Mouse (Mus musculus): ENCODE measurements around the gene Pdia2. TPM values are rescaled to one million over a fixed set of nuclear protein-coding genes. Genes with fewer than 3 reads are reported as not detected.
"Not testable (repeated sequence)": the region's sequence is repeated elsewhere in the genome, so short reads cannot be mapped to it uniquely, and the experiment has no call there.

Pdia2 gene
- polyA plus RNA-seq, 1 experiment from 2014 or later: not detected

GRCm38 (mm10) chr17:26201998-26202397 lies 3.1 kb upstream of the Pdia2 start:
- no peak for DNase-seq (ENCODE audit: low spot score)

- DNase-seq (ENCODE audit: low spot score): peak; percentile 8
These were observed 2.2 kb upstream of the Pdia2 start for GRCm38 (mm10) chr17:26200831-26201705.

DNA sequence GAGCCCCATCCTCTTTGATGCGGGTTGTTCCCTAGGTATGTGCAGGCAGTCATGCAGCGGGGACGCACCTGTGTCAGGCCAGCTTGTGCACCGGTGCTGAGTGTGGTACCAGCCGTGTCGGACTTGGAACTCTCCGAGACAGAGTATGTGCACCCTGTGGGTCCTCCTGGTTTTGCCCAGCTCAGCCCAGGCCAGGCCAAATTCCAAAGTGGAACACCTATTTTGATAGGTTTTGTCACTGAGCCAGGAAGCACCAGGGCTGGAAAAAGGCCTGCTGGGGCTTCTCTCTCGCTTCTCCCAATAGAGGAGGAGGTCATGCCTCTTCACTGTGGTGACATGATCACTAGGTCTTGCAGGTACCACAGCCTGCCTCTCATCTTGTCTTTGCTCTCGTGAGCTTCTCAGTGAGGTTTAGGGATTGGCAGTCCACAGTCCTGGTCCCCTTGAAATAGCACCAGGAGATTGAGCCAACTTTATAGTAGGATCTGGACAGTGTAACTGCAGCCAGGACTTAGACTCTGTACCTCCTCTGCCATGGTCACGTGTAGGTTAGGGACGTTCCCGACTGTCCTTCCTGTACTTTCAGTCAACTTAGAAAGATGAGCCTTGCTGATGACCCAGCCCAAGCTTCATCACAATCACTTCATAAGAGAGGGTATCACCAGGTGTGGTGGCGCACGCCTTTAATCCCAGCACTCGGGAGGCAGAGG lies 6.3 kb downstream of the Pdia2 start:
- DNase-seq (ENCODE audit: low spot score): no peak

DNA sequence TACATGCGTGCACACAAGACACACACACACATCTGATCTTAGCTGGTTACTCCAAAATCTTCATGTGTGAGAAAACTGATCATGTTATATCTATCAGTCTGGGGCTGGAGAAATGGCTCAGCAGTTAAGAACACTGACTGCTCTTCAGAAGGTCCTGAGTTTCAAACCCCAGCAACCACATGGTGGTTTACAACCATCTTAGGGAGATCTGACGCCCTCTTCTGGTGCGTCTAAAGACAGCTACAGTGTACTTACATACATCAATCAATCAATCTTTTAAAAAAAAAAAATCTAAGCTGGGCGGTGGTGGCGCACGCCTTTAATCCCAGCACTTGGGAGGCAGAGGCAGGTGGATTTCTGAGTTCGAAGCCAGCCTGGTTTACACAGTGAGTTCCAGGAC lies 7.4 kb downstream of the Pdia2 start:
- DNase-seq (ENCODE audit: low spot score): not testable (repeated sequence)

- no peak for DNase-seq (ENCODE audit: low spot score)
These were observed 10.6 kb downstream of the Pdia2 start for GRCm38 (mm10) chr17:26188091-26188805.

- DNase-seq (ENCODE audit: low spot score): no peak
These were observed 11.3 kb downstream of the Pdia2 start for GRCm38 (mm10) chr17:26187592-26187991.

DNA sequence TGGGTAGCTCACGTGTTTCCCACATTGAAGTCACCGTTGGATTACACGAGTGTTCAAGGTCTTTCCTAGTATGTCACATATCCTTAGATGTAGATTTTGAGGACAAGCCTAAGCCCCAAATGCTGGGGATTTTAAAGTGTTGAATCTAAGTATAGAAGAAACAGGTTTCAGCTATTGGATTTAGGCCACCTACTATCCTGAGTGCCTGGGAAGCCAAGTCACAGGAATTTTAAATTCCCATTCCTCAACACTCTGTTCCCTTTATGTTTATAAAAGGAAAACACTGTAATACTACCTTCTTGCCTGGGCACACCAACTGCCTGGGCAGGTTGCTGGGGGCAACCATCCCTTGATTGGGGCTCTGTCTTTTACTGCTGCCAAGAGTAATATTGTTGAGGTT lies 17.7 kb downstream of the Pdia2 start:
- no peak for DNase-seq (ENCODE audit: low spot score)

DNA sequence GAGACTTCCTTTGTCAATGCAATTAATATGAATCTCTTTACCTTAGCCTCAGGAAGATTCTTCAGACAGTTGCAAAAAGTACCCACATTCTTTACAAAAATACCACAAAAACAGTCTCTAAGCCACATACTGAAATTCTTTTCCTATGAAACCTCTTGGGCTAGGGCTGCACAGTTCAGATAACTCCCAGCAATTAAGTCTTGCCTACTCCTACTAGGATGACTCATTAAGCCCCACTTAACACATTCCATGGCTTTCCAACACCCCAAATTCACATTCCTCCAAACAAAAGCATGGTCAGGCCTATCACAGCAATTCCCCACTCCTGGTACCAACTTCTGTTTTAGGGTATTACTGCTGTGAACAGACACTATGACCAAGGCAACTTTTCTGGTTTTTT lies 20.3 kb downstream of the Pdia2 start:
- no peak for DNase-seq (ENCODE audit: low spot score)

- not testable (repeated sequence) for DNase-seq (ENCODE audit: low spot score)
These were observed 23.6 kb downstream of the Pdia2 start for GRCm38 (mm10) chr17:26175248-26175647.

GRCm38 (mm10) chr17:26168039-26168438 lies 30.8 kb downstream of the Pdia2 start:
- DNase-seq (ENCODE audit: low spot score): peak; percentile 69

- no peak for DNase-seq (ENCODE audit: low spot score)
These were observed 36.2 kb downstream of the Pdia2 start for GRCm38 (mm10) chr17:26162736-26163135.

GRCm38 (mm10) chr17:26151886-26152630 lies 46.8 kb downstream of the Pdia2 start:
- no peak for DNase-seq (ENCODE audit: low spot score)

DNA sequence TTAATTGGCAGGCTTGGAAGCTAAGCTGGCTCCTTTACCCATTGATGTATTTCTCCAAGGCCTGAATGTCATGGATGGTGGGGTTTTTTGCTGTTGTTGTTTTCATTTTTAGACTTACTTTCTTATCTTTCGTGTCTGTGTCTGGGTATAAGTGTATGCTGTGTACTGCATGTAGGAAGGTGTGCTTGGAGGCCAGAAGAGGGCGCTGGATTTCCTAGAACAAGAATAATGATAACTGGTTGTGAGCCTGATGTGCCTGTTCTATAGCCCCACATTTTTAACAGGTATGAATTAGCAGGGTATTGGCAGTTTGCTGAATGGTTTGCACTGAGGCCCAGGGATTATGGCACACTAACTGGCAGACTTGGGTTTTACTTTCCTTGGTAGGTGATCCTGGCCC lies 49.8 kb downstream of the Pdia2 start:
- no peak for DNase-seq (ENCODE audit: low spot score)

Other genes starting within 250 kb of the Pdia2 start
- not detected in 2 replicates for gene A930017K11Rik, start 246.5 kb downstream of the Pdia2 start, polyA plus RNA-seq (2015; fragmentation: Nextera tagmentation; extraction: Ambion mirVana)
- 15.3 and 17.0 TPM in 2 replicates for gene Capn15, start 213.3 kb downstream of the Pdia2 start, polyA plus RNA-seq (2015; fragmentation: Nextera tagmentation; extraction: Ambion mirVana)
- gene Rab11fip3, start 129.5 kb downstream of the Pdia2 start, polyA plus RNA-seq (2015; fragmentation: Nextera tagmentation; extraction: Ambion mirVana): 3.1 and 4.7 TPM in 2 replicates
- gene Decr2, start 108.8 kb downstream of the Pdia2 start, polyA plus RNA-seq (2015; fragmentation: Nextera tagmentation; extraction: Ambion mirVana): 11.4 and 13.1 TPM in 2 replicates
- 41.9 and 46.1 TPM in 2 replicates for gene Nme4, start 103.5 kb downstream of the Pdia2 start, polyA plus RNA-seq (2015; fragmentation: Nextera tagmentation; extraction: Ambion mirVana)
- gene Tmem8, start 85.8 kb downstream of the Pdia2 start, polyA plus RNA-seq (2015; fragmentation: Nextera tagmentation; extraction: Ambion mirVana): 2.2 and 2.4 TPM in 2 replicates
- gene Mrpl28, start 75.6 kb downstream of the Pdia2 start, polyA plus RNA-seq (2015; fragmentation: Nextera tagmentation; extraction: Ambion mirVana): 158 and 161 TPM in 2 replicates
- 14.4 and 22.8 TPM in 2 replicates for gene Axin1, start 60.4 kb downstream of the Pdia2 start, polyA plus RNA-seq (2015; fragmentation: Nextera tagmentation; extraction: Ambion mirVana)
- gene Rgs11, start 3.9 kb upstream of the Pdia2 start, polyA plus RNA-seq (2015; fragmentation: Nextera tagmentation; extraction: Ambion mirVana): 0.14 and 0.27 TPM in 2 replicates
- 0.92 and 1.4 TPM in 2 replicates for gene Arhgdig, start 8.7 kb upstream of the Pdia2 start, polyA plus RNA-seq (2015; fragmentation: Nextera tagmentation; extraction: Ambion mirVana)
- 9.0 and 9.3 TPM in 2 replicates for gene Fam234a, start 45.2 kb upstream of the Pdia2 start, polyA plus RNA-seq (2015; fragmentation: Nextera tagmentation; extraction: Ambion mirVana)
- 84.9 and 86.3 TPM in 2 replicates for gene Luc7l, start 53.8 kb upstream of the Pdia2 start, polyA plus RNA-seq (2015; fragmentation: Nextera tagmentation; extraction: Ambion mirVana)
- gene Neurl1b, start 215.7 kb upstream of the Pdia2 start, polyA plus RNA-seq (2015; fragmentation: Nextera tagmentation; extraction: Ambion mirVana): 0.39 and 1.3 TPM in 2 replicates